Mouse (Mus musculus) heart, adult 11 months (tissue): Measurements from ENCODE around the gene Zzz3.

Source experiments
- DNase-seq: peaks from one replicate; pipeline ENCODE4 v3.0.0; 2022

The Zzz3 gene

GRCm38 (mm10) chr3:152497842-152498241 is 102.6 kb downstream of the Zzz3 start:
- no peak for DNase-seq

- DNase-seq, result no peak
Observed at GRCm38 (mm10) chr3:152498968-152499696, 103.9 kb downstream of the Zzz3 start.

GRCm38 (mm10) chr3:152507900-152508299 is 112.6 kb downstream of the Zzz3 start:
- DNase-seq, result no peak

GRCm38 (mm10) chr3:152508419-152508993 is 113.2 kb downstream of the Zzz3 start:
- DNase-seq, result peak; percentile 37

GRCm38 (mm10) chr3:152509268-152509667 is 114.0 kb downstream of the Zzz3 start:
- peak; percentile 61 for DNase-seq
